Mouse (Mus musculus) bone marrow macrophage, adult 2 months (primary cell): ENCODE data around the gene Stpg4.

Experiments used
- CTCF ChIP-seq: IDR thresholded peaks from 2 replicates; pipeline ENCODE4 v1.5.1; 2012; ENCODE audit warnings: low read depth, mild to moderate bottlenecking, low read length, moderate library complexity
- POLR2A ChIP-seq: IDR thresholded peaks from 2 replicates; pipeline ENCODE4 v1.6.1; 2012; ENCODE audit warnings: mild to moderate bottlenecking, low read depth, low read length, borderline replicate concordance

DNA sequence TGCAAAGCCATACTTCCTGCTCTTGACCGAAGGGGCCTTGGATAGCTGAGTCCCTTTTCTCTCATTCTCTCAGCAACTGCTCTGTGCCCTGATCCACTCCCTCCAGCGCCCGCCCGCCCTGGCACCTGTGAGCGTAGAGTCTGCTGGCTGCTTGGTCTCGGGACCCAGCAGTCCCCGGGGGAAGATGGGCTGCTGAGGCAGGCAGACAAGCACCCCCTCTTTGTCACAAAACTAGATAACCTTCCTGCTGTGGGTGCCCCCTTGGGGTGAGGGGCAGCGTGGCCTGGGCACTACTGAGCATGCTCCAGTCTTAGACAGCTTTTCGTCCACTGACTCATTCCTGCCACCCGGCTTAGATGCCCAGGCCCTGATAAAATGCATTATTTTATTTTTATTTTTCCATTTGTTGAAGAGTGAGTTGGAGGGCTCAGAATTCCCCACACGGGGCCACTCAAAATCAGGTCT lies 48.3 kb downstream of the Stpg4 start:
- TF ChIP-seq CTCF, result 0 out of 2 replicates have a peak, but pooled peaks have one; percentile 12
- no peak for TF ChIP-seq POLR2A
